Mouse (Mus musculus): ENCODE results near the gene Lrch1. TPM values are rescaled to one million over a fixed set of nuclear protein-coding genes. Genes with fewer than 3 reads are reported as not detected.

Lrch1 gene
- polyA plus RNA-seq, 1 experiment, result 64.7 TPM

DNA sequence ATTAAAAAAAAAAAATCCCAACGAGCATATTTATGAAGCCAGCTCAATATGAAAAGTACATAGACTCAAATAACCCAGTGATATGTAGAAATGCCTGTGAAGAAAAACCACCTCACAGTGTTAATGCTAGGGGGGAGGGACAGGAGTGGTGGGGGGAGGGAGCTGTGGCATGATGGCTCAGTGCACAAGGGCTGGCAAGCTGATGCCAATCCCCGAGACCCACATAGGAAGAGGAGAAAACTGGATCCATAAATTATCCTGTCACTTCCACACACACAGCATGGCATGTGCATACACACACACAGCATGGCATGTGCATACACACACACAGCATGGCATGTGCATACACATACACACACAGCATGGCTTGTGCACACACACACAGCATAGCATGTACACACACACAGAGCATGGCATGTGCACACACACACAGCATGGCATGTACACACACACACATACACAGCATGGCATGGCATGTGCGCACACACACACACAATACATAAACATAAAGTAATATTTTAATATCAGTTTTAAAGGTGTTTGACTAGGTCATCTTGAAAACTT, 54.5 kb downstream of the Lrch1 start:
- no peaks in the 10 kb centered on the region for H3K4me1 ChIP-seq (ENCODE audit: control insufficient read depth, insufficient read depth, low read length)
- H3K4me3 ChIP-seq (ENCODE audit: insufficient read depth, low read depth, low read length), result no peak overlapping the region
- 70% methylated on average over 3 of the region's 3 CpGs for WGBS
- no peak for TF ChIP-seq POLR2A (IDR thresholded peaks at IDR 0.05; ENCODE audit: insufficient read depth, low read depth, low read length)
- TF ChIP-seq CTCF (IDR thresholded peaks at IDR 0.05; ENCODE audit: insufficient read depth, low read depth, low read length), result no peak
- no peak overlapping the region for H3K27ac ChIP-seq (ENCODE audit: insufficient read depth, low read depth, low read length)

GRCm38 (mm10) chr14:74889304-74889703, 58.4 kb downstream of the Lrch1 start:
- H3K4me1 ChIP-seq (ENCODE audit: control insufficient read depth, insufficient read depth, low read length), result peaks cover 11% of the 10 kb centered on the region
- no peak overlapping the region for H3K27ac ChIP-seq (ENCODE audit: insufficient read depth, low read depth, low read length)
- TF ChIP-seq CTCF (IDR thresholded peaks at IDR 0.05; ENCODE audit: insufficient read depth, low read depth, low read length), result no peak
- no peak for TF ChIP-seq POLR2A (IDR thresholded peaks at IDR 0.05; ENCODE audit: insufficient read depth, low read depth, low read length)
- no peak overlapping the region for H3K4me3 ChIP-seq (ENCODE audit: insufficient read depth, low read depth, low read length)
- 94% methylated on average over 2 of the region's 2 CpGs for WGBS

- Histone ChIP-seq H3K4me1 (ENCODE audit: control insufficient read depth, insufficient read depth, low read length) (peaks cover 15% of the 10 kb centered on the region), H3K4me3 (ENCODE audit: insufficient read depth, low read depth, low read length) (no peak overlapping the region), H3K27ac (ENCODE audit: insufficient read depth, low read depth, low read length) (no peak overlapping the region)
- 98% methylated on average over 1 of the region's 1 CpGs for WGBS
- TF ChIP-seq CTCF (IDR thresholded peaks at IDR 0.05; ENCODE audit: insufficient read depth, low read depth, low read length) (no peak), POLR2A (IDR thresholded peaks at IDR 0.05; ENCODE audit: insufficient read depth, low read depth, low read length) (no peak)
Measured at GRCm38 (mm10) chr14:74888103-74888502, 59.6 kb downstream of the Lrch1 start.

- no peak overlapping the region for H3K4me3 ChIP-seq (ENCODE audit: insufficient read depth, low read depth, low read length)
- H3K27ac ChIP-seq (ENCODE audit: insufficient read depth, low read depth, low read length), result no peak overlapping the region
- 24% methylated on average over 5 of the region's 5 CpGs for WGBS
- H3K4me1 ChIP-seq (ENCODE audit: control insufficient read depth, insufficient read depth, low read length), result peaks cover 18% of the 10 kb centered on the region
- TF ChIP-seq POLR2A (IDR thresholded peaks at IDR 0.05; ENCODE audit: insufficient read depth, low read depth, low read length) (no peak), CTCF (IDR thresholded peaks at IDR 0.05; ENCODE audit: insufficient read depth, low read depth, low read length) (no peak)
Measured at GRCm38 (mm10) chr14:74886453-74886852, 61.2 kb downstream of the Lrch1 start.

DNA sequence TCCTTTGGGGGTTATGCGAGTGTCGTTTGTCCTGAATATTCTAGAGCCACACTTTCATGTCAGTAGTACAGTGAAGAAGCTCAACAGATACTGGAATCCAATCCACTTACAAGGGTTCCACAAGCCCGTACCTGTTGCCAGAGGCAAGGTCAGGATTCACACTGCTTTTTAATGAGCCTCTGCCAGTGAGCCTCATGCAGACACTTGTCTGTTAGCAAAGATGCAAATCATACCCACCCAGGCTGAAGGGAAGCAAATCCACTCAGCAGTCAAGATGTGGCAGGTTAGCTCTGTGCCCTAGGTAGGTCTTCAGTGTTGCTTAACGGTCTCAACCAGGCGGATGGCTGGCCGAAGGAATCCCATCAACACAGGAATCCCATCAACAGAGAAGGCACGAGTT, 62.8 kb downstream of the Lrch1 start:
- no peak for TF ChIP-seq POLR2A (IDR thresholded peaks at IDR 0.05; ENCODE audit: insufficient read depth, low read depth, low read length)
- no peak for TF ChIP-seq CTCF (IDR thresholded peaks at IDR 0.05; ENCODE audit: insufficient read depth, low read depth, low read length)
- Histone ChIP-seq H3K4me1 (ENCODE audit: control insufficient read depth, insufficient read depth, low read length) (peaks cover 18% of the 10 kb centered on the region), H3K27ac (ENCODE audit: insufficient read depth, low read depth, low read length) (no peak overlapping the region), H3K4me3 (ENCODE audit: insufficient read depth, low read depth, low read length) (no peak overlapping the region)
- 84% methylated on average over 7 of the region's 7 CpGs for WGBS

GRCm38 (mm10) chr14:74884024-74884680, 63.5 kb downstream of the Lrch1 start:
- Histone ChIP-seq H3K4me3 (ENCODE audit: insufficient read depth, low read depth, low read length) (no peak overlapping the region), H3K4me1 (ENCODE audit: control insufficient read depth, insufficient read depth, low read length) (peaks cover 18% of the 10 kb centered on the region), H3K27ac (ENCODE audit: insufficient read depth, low read depth, low read length) (no peak overlapping the region)
- TF ChIP-seq CTCF (IDR thresholded peaks at IDR 0.05; ENCODE audit: insufficient read depth, low read depth, low read length) (no peak), POLR2A (IDR thresholded peaks at IDR 0.05; ENCODE audit: insufficient read depth, low read depth, low read length) (no peak)
- 36% methylated on average over 13 of the region's 13 CpGs for WGBS

GRCm38 (mm10) chr14:74883204-74883603, 64.5 kb downstream of the Lrch1 start:
- WGBS, result 63% methylated on average over 11 of the region's 11 CpGs
- no peak overlapping the region for H3K4me3 ChIP-seq (ENCODE audit: insufficient read depth, low read depth, low read length)

DNA sequence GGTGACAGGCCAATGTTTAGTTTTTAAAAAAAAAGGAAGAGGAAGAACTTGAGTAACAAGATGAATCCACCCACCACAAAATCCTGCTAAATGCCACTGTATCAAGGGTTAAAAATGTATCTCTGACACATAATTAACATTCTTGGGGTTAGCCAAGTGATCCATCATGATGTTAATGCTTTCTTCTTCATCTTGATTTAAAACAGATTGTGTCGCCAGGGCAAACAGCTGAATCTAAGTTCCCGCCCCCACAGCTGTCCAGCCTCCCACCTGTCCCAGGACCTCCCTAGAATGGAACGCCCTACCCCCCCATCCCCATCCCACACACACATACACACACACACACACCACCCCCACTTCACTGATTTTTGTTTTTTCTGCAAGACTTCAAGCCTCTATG, 64.9 kb downstream of the Lrch1 start:
- Histone ChIP-seq H3K27ac (ENCODE audit: insufficient read depth, low read depth, low read length) (no peak overlapping the region), H3K4me3 (ENCODE audit: insufficient read depth, low read depth, low read length) (no peak overlapping the region), H3K4me1 (ENCODE audit: control insufficient read depth, insufficient read depth, low read length) (peaks cover 20% of the 10 kb centered on the region)
- no peak for TF ChIP-seq POLR2A (IDR thresholded peaks at IDR 0.05; ENCODE audit: insufficient read depth, low read depth, low read length)
- no peak for TF ChIP-seq CTCF (IDR thresholded peaks at IDR 0.05; ENCODE audit: insufficient read depth, low read depth, low read length)
- WGBS, result 57% methylated on average over 3 of the region's 3 CpGs

More at GRCm38 (mm10) chr14:74883204-74883603, 64.5 kb downstream of the Lrch1 start:
- TF ChIP-seq POLR2A (IDR thresholded peaks at IDR 0.05; ENCODE audit: insufficient read depth, low read depth, low read length) (no peak), CTCF (IDR thresholded peaks at IDR 0.05; ENCODE audit: insufficient read depth, low read depth, low read length) (no peak)
- H3K4me1 ChIP-seq (ENCODE audit: control insufficient read depth, insufficient read depth, low read length), result peaks cover 18% of the 10 kb centered on the region
- no peak overlapping the region for H3K27ac ChIP-seq (ENCODE audit: insufficient read depth, low read depth, low read length)

GRCm38 (mm10) chr14:74880868-74881267, 66.8 kb downstream of the Lrch1 start:
- TF ChIP-seq POLR2A (IDR thresholded peaks at IDR 0.05; ENCODE audit: insufficient read depth, low read depth, low read length) (no peak), CTCF (IDR thresholded peaks at IDR 0.05; ENCODE audit: insufficient read depth, low read depth, low read length) (no peak)

More at GRCm38 (mm10) chr14:74880868-74881267, 66.8 kb downstream of the Lrch1 start:
- 83% methylated on average over 10 of the region's 10 CpGs for WGBS
- peaks cover 20% of the 10 kb centered on the region for H3K4me1 ChIP-seq (ENCODE audit: control insufficient read depth, insufficient read depth, low read length)
- no peak overlapping the region for H3K27ac ChIP-seq (ENCODE audit: insufficient read depth, low read depth, low read length)
- no peak overlapping the region for H3K4me3 ChIP-seq (ENCODE audit: insufficient read depth, low read depth, low read length)
